Mouse (Mus musculus) kidney, embryonic 14.5 days (tissue): ENCODE results near the gene Pdcd5. TPM values are rescaled to one million over a fixed set of nuclear protein-coding genes. Genes with fewer than 3 reads are reported as not detected.

ENCODE experiments used
- ATAC-seq: fragments of 200-750 bp; cut with Nextera tagmentation; 2 replicates; pipeline ENCODE4 v1.8.0; 2017; ENCODE audit warnings: moderate number of reproducible peaks, mild to moderate bottlenecking, moderate TSS enrichment, moderate library complexity; ENCODE audit not compliant: low FRiP score, low TSS enrichment
- H3K27ac ChIP-seq: fragments of 300-500 bp; sonication (generic); 2 replicates; pipeline ENCODE4 v1.5.1; 2014; ENCODE audit warnings: low read depth, mild to moderate bottlenecking, low read length, moderate library complexity, mixed read lengths
- H3K27me3 ChIP-seq: fragments of 300-500 bp; sonication (generic); 2 replicates; pipeline ENCODE4 v1.6.1; 2014; ENCODE audit warnings: mild to moderate bottlenecking, low read length; ENCODE audit not compliant: control insufficient read depth, insufficient read depth
- H3K36me3 ChIP-seq: fragments of 300-500 bp; sonication (generic); 2 replicates; pipeline ENCODE4 v1.6.1; 2014; ENCODE audit warnings: low read length, mixed read lengths; ENCODE audit not compliant: control insufficient read depth, insufficient read depth
- H3K4me1 ChIP-seq: fragments of 300-500 bp; sonication (generic); 2 replicates; pipeline ENCODE4 v1.6.1; 2014; ENCODE audit warnings: low read length, mixed read lengths; ENCODE audit not compliant: control insufficient read depth, insufficient read depth
- H3K4me2 ChIP-seq: fragments of 300-500 bp; sonication (generic); replicated peaks from 2 replicates; pipeline ENCODE4 v1.6.1; 2014; ENCODE audit warnings: low read depth, mild to moderate bottlenecking, low read length
- H3K4me3 ChIP-seq: fragments of 300-500 bp; sonication (generic); 2 replicates; pipeline ENCODE4 v1.5.1; 2014; ENCODE audit warnings: mild to moderate bottlenecking, low read length
- H3K9ac ChIP-seq: fragments of 300-500 bp; sonication (generic); 2 replicates; pipeline ENCODE4 v1.6.1; 2014; ENCODE audit warnings: low read depth, mild to moderate bottlenecking, low read length, moderate library complexity
- H3K9me3 ChIP-seq: fragments of 300-500 bp; sonication (generic); 2 replicates; pipeline ENCODE4 v1.6.1; 2016; ENCODE audit warnings: low read length; ENCODE audit not compliant: control insufficient read depth
- WGBS: fragments of 180-500 bp; shearing (Covaris S2); extraction: QIAGEN DNeasy Blood & Tissue Kit; methylation state at CpG from one replicate; pipeline ENCODE4 v1.1.7; 2014; 5-methylcytosine and 5-hydroxymethylcytosine counted together
- polyA plus RNA-seq: library from polyadenylated mRNA; unstranded; fragments of >200 nt; fragmentation: Nextera tagmentation; extraction: Ambion mirVana; gene quantifications from 2 replicates; pipeline ENCODE4 v1.2.1, GENCODE M21; 2014

The Pdcd5 gene
- polyA plus RNA-seq, 1 experiment from 2014 or later = 288 TPM

DNA sequence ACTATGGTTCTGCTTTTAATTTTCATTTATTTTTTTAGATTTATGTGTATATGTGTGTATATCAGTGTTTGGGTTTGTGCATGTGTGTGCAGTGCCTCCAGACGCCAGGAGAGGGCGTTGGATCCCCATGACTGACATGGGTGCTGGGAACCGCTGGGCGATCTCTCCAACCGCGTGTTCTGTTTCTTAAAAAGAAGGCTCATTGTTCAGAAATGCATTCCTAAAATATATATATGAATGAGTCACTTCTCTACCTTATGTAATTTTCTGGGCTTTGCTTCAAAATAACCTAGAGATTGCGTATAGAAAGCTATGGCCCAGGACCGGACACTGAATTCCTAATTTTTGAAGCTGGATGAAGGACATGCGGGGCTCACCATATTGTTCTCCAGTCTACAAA is 47.8 kb downstream of the Pdcd5 start:
- H3K9ac ChIP-seq = no peak overlapping the region
- no peaks in the 10 kb centered on the region for H3K27me3 ChIP-seq
- no peak overlapping the region for H3K27ac ChIP-seq
- no peak for ATAC-seq
- WGBS = 96% methylated on average over 9 of the region's 9 CpGs
- H3K9me3 ChIP-seq = no peaks in the 10 kb centered on the region
- H3K4me2 ChIP-seq = no peak overlapping the region
- peaks cover 25% of the 10 kb centered on the region; the same call in 1 of the 2 replicates for H3K36me3 ChIP-seq
- H3K4me1 ChIP-seq = no peaks in the 10 kb centered on the region
- H3K4me3 ChIP-seq = no peak overlapping the region

GRCm38 (mm10) chr7:35594311-35594710 is 53.0 kb downstream of the Pdcd5 start:
- Histone ChIP-seq H3K9ac (no peak overlapping the region), H3K4me2 (no peak overlapping the region), H3K9me3 (no peaks in the 10 kb centered on the region), H3K4me1 (no peaks in the 10 kb centered on the region), H3K36me3 (peaks cover 29% of the 10 kb centered on the region), H3K27ac (no peak overlapping the region), H3K27me3 (no peaks in the 10 kb centered on the region), H3K4me3 (no peak overlapping the region)
- no peak for ATAC-seq
- WGBS = 92% methylated on average over 5 of the region's 5 CpGs

Other genes with a start within 250 kb of the Pdcd5 start
- gene Slc7a9, start 198.7 kb downstream of the Pdcd5 start, polyA plus RNA-seq = 4.1 and 4.6 TPM in 2 replicates
- 0.26 and 0.30 TPM in 2 replicates for gene Tdrd12, start 109.8 kb downstream of the Pdcd5 start, polyA plus RNA-seq
- 63.7 and 65.5 TPM in 2 replicates for gene Nudt19, start 91.2 kb downstream of the Pdcd5 start, polyA plus RNA-seq
- 0.17 and 0.28 TPM in 2 replicates for gene Rgs9bp, start 61.9 kb downstream of the Pdcd5 start, polyA plus RNA-seq
- 15.0 and 37.4 TPM in 2 replicates for gene Ankrd27, start 61.3 kb downstream of the Pdcd5 start, polyA plus RNA-seq
- gene Dpy19l3, start 106.9 kb upstream of the Pdcd5 start, polyA plus RNA-seq = 32.6 and 41.3 TPM in 2 replicates
- 15.2 and 21.7 TPM in 2 replicates for gene Zfp507, start 155.5 kb upstream of the Pdcd5 start, polyA plus RNA-seq